Mouse (Mus musculus) heart, embryonic 14.5 days (tissue): Measurements from ENCODE around the gene Cd81. TPM values are rescaled to one million over a fixed set of nuclear protein-coding genes. Genes with fewer than 3 reads are reported as not detected.

Source experiments
- ATAC-seq: fragments of 200-750 bp; cut with Nextera tagmentation; 2 replicates; pipeline ENCODE4 v1.8.0; 2017; ENCODE audit warnings: low read depth, moderate TSS enrichment; ENCODE audit not compliant: insufficient number of reproducible peaks, insufficient read depth, low FRiP score
- H3K27ac ChIP-seq, 2 experiments: fragments of 200-500 bp in 1 of 2; fragments of 300-500 bp in 1 of 2; sonication (generic) in 1 of 2; replicated peaks in 1 of 2; 2 replicates each; pipeline ENCODE4 v1.5.1; 2012 to 2014; ENCODE audit warnings: low read depth in 2 of 2, low read length in 2 of 2, control low read depth in 1 of 2, mild to moderate bottlenecking in 1 of 2, mixed read lengths in 1 of 2; ENCODE audit not compliant: control insufficient read depth in 1 of 2, insufficient read depth in 1 of 2
- H3K27me3 ChIP-seq: fragments of 300-500 bp; sonication (generic); 2 replicates; pipeline ENCODE4 v1.6.1; 2014; ENCODE audit warnings: mild to moderate bottlenecking, low read length, control low read depth; ENCODE audit not compliant: control insufficient read depth, insufficient read depth
- H3K36me3 ChIP-seq: fragments of 300-500 bp; sonication (generic); 2 replicates; pipeline ENCODE4 v1.6.1; 2014; ENCODE audit warnings: mild to moderate bottlenecking, control low read depth, low read length, mixed read lengths; ENCODE audit not compliant: control insufficient read depth, insufficient read depth
- H3K4me1 ChIP-seq, 2 experiments: fragments of 200-500 bp in 1 of 2; fragments of 300-500 bp in 1 of 2; sonication (generic) in 1 of 2; 2 replicates each; pipeline ENCODE4 v1.6.1; 2012 to 2014; ENCODE audit warnings: low read length in 2 of 2, control low read depth in 1 of 2, mixed read lengths in 1 of 2; ENCODE audit not compliant: control insufficient read depth in 2 of 2, insufficient read depth in 2 of 2
- H3K4me2 ChIP-seq: fragments of 300-500 bp; sonication (generic); 2 replicates; pipeline ENCODE4 v1.6.1; 2014; ENCODE audit warnings: mild to moderate bottlenecking, low read length
- H3K4me3 ChIP-seq, 2 experiments: fragments of 200-500 bp in 1 of 2; fragments of 300-500 bp in 1 of 2; sonication (generic) in 1 of 2; 2 replicates each; pipeline ENCODE4 v1.5.1; 2012 to 2014; ENCODE audit warnings: low read length in 2 of 2, mild to moderate bottlenecking in 2 of 2, control low read depth in 1 of 2, low read depth in 1 of 2, moderate library complexity in 1 of 2; ENCODE audit not compliant: control insufficient read depth in 1 of 2, insufficient read depth in 1 of 2
- H3K9ac ChIP-seq: fragments of 300-500 bp; sonication (generic); 2 replicates; pipeline ENCODE4 v1.6.1; 2014; ENCODE audit warnings: mild to moderate bottlenecking, low read length
- H3K9me3 ChIP-seq: fragments of 300-500 bp; sonication (generic); 2 replicates; pipeline ENCODE4 v1.6.1; 2016; ENCODE audit warnings: low read length, control low read depth; ENCODE audit not compliant: control insufficient read depth
- WGBS: fragments of 180-500 bp; shearing (Covaris S2); extraction: QIAGEN DNeasy Blood & Tissue Kit; methylation state at CpG from one replicate; pipeline ENCODE4 v1.1.7; 2014; 5-methylcytosine and 5-hydroxymethylcytosine counted together
- polyA plus RNA-seq: library from polyadenylated mRNA; unstranded; fragments of >200 nt; fragmentation: Nextera tagmentation; extraction: Ambion mirVana; gene quantifications from 2 replicates; pipeline ENCODE4 v1.2.1, GENCODE M21; 2014

Gene Cd81
- polyA plus RNA-seq, 1 experiment from 2014 or later = 947 TPM

GRCm38 (mm10) chr7:143034519-143035450, 17.8 kb upstream of the Cd81 start:
- Histone ChIP-seq H3K9me3 (no peaks in the 10 kb centered on the region), H3K4me1 (peaks cover 2 to 11% of the 10 kb centered on the region in 2 experiments; a peak in 3 of 4 replicates), H3K4me2 (no peak overlapping the region), H3K27me3 (no peaks in the 10 kb centered on the region), H3K36me3 (0 out of 2 replicates have a peak, but pooled peaks cover 5% of the 10 kb centered on the region), H3K9ac (no peak overlapping the region), H3K27ac (no peak overlapping the region), H3K4me3 (no peak overlapping the region)
- WGBS = 84% methylated on average over 8 of the region's 8 CpGs
- ATAC-seq = no peak

- peaks cover 10 to 19% of the 10 kb centered on the region in 2 experiments for H3K4me1 ChIP-seq
- H3K36me3 ChIP-seq = 0 out of 2 replicates have a peak, but pooled peaks cover 5% of the 10 kb centered on the region
- H3K4me2 ChIP-seq = no peak overlapping the region
- H3K9me3 ChIP-seq = no peaks in the 10 kb centered on the region
- 85% methylated on average over 3 of the region's 3 CpGs for WGBS
- no peak for ATAC-seq
- H3K27ac ChIP-seq = no peak overlapping the region
- H3K27me3 ChIP-seq = no peaks in the 10 kb centered on the region
- H3K9ac ChIP-seq = no peak overlapping the region
- H3K4me3 ChIP-seq = no peak overlapping the region
These were observed 15.8 kb upstream of the Cd81 start for GRCm38 (mm10) chr7:143036787-143037186.

GRCm38 (mm10) chr7:143037306-143037705, 15.2 kb upstream of the Cd81 start:
- no peak overlapping the region for H3K9ac ChIP-seq
- WGBS = 87% methylated on average over 4 of the region's 4 CpGs
- no peaks in the 10 kb centered on the region for H3K9me3 ChIP-seq
- 0 out of 2 replicates have a peak, but pooled peaks cover 5% of the 10 kb centered on the region for H3K36me3 ChIP-seq
- H3K4me3 ChIP-seq = no peak overlapping the region
- no peak overlapping the region for H3K4me2 ChIP-seq
- H3K27ac ChIP-seq = no peak overlapping the region
- no peaks in the 10 kb centered on the region for H3K27me3 ChIP-seq
- ATAC-seq = no peak
- peaks cover 15 to 21% of the 10 kb centered on the region in 2 experiments for H3K4me1 ChIP-seq

- ATAC-seq = no peak
- WGBS = 92% methylated on average over 3 of the region's 3 CpGs
- H3K9me3 ChIP-seq = no peaks in the 10 kb centered on the region
- H3K27ac ChIP-seq = no peak overlapping the region
- no peak overlapping the region for H3K4me3 ChIP-seq
- H3K4me2 ChIP-seq = no peak overlapping the region
- H3K4me1 ChIP-seq = peaks cover 22 to 29% of the 10 kb centered on the region in 2 experiments
- H3K9ac ChIP-seq = no peak overlapping the region
- H3K36me3 ChIP-seq = 0 out of 2 replicates have a peak, but pooled peaks cover 2% of the 10 kb centered on the region
- H3K27me3 ChIP-seq = no peaks in the 10 kb centered on the region
These were observed 14.2 kb upstream of the Cd81 start for GRCm38 (mm10) chr7:143038174-143038931.

GRCm38 (mm10) chr7:143040561-143040960, 12.0 kb upstream of the Cd81 start:
- Histone ChIP-seq H3K27me3 (no peaks in the 10 kb centered on the region), H3K9ac (no peak overlapping the region), H3K4me2 (no peak overlapping the region), H3K4me3 (no peak overlapping the region), H3K9me3 (0 out of 2 replicates have a peak, but pooled peaks cover 4% of the 10 kb centered on the region), H3K36me3 (no peaks in the 10 kb centered on the region), H3K4me1 (peaks cover 22 to 29% of the 10 kb centered on the region in 2 experiments), H3K27ac (no peak overlapping the region)
- ATAC-seq = no peak
- 99% methylated on average over 3 of the region's 3 CpGs for WGBS

- H3K4me2 ChIP-seq = no peak overlapping the region
- H3K9ac ChIP-seq = peak overlapping the region; percentile 32; the same call in 1 of the 2 replicates
- 58% methylated on average over 3 of the region's 3 CpGs for WGBS
- H3K27ac ChIP-seq = peak overlapping the region; percentile 8 to 80
- 0 out of 2 replicates have a peak, but pooled peaks cover 4% of the 10 kb centered on the region for H3K9me3 ChIP-seq
- no peaks in the 10 kb centered on the region for H3K36me3 ChIP-seq
- no peak for ATAC-seq
- H3K4me3 ChIP-seq = no peak overlapping the region
- H3K4me1 ChIP-seq = peaks cover 22 to 29% of the 10 kb centered on the region in 2 experiments
- H3K27me3 ChIP-seq = no peaks in the 10 kb centered on the region
These were observed 11.3 kb upstream of the Cd81 start for GRCm38 (mm10) chr7:143041138-143041822.

GRCm38 (mm10) chr7:143042089-143042488, 10.4 kb upstream of the Cd81 start:
- Histone ChIP-seq H3K27ac (peak overlapping the region; percentile 53 to 80), H3K4me2 (no peak overlapping the region; the same call in 1 of the 2 replicates), H3K4me3 (no peak overlapping the region), H3K27me3 (no peaks in the 10 kb centered on the region), H3K36me3 (no peaks in the 10 kb centered on the region), H3K4me1 (peaks cover 22 to 29% of the 10 kb centered on the region in 2 experiments), H3K9me3 (0 out of 2 replicates have a peak, but pooled peaks cover 4% of the 10 kb centered on the region), H3K9ac (peak overlapping the region; percentile 32; the same call in 1 of the 2 replicates)
- ATAC-seq = peak; percentile 80
- 36% methylated on average over 3 of the region's 3 CpGs for WGBS
